Mouse (Mus musculus): ENCODE data around the gene 1700067K01Rik. TPM values are rescaled to one million over a fixed set of nuclear protein-coding genes. Genes with fewer than 3 reads are reported as not detected.
"Not testable (repeated sequence)": the region's sequence is repeated elsewhere in the genome, so short reads cannot be mapped to it uniquely, and the experiment has no call there.

The 1700067K01Rik gene
- polyA plus RNA-seq, 1 experiment: 0.36 TPM

- TF ChIP-seq POLR2A (IDR thresholded peaks at IDR 0.05; ENCODE audit: borderline replicate concordance, extremely low read depth, low read depth, low read length) (no peak), CTCF (IDR thresholded peaks at IDR 0.05; ENCODE audit: insufficient read depth, low read length) (no peak)
- no peak for DNase-seq
- WGBS: 94% methylated on average over 7 of the region's 7 CpGs
- Histone ChIP-seq H3K4me3 (replicated peaks; ENCODE audit: extremely low read depth, low read depth, low read length) (no peak overlapping the region), H3K4me1 (ENCODE audit: control insufficient read depth, insufficient read depth, low read length) (peaks cover 11% of the 10 kb centered on the region)
Measured at GRCm38 (mm10) chr8:83981533-83981932, 19.8 kb upstream of the 1700067K01Rik start.

DNA sequence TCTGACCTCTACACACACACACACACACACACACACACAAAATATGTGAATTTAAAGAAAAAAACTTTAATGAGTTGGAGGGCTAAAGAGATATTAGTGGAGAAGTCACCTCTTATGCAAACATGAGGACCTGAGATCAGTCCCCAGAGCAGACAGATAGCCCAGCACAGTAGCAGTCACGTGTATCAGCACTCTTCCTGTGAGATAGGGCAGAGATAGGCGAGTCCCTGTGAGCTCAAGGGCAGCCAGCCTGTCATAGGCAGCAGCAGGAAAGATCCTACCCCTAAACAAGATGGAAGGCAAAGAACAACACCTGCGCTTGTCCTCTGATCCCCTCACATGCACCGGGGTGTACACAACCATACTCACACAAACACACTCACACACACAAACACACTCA is 18.9 kb upstream of the 1700067K01Rik start:
- WGBS: 76% methylated on average over 4 of the region's 4 CpGs
- DNase-seq: no peak
- Histone ChIP-seq H3K4me1 (ENCODE audit: control insufficient read depth, insufficient read depth, low read length) (peaks cover 4% of the 10 kb centered on the region), H3K4me3 (replicated peaks; ENCODE audit: extremely low read depth, low read depth, low read length) (no peak overlapping the region)
- TF ChIP-seq POLR2A (IDR thresholded peaks at IDR 0.05; ENCODE audit: borderline replicate concordance, extremely low read depth, low read depth, low read length) (no peak), CTCF (IDR thresholded peaks at IDR 0.05; ENCODE audit: insufficient read depth, low read length) (no peak)

- WGBS: 96% methylated on average over 2 of the region's 2 CpGs
- not testable (repeated sequence) for DNase-seq; H3K4me3 ChIP-seq (replicated peaks; ENCODE audit: extremely low read depth, low read depth, low read length); H3K4me1 ChIP-seq (ENCODE audit: control insufficient read depth, insufficient read depth, low read length)
Measured at GRCm38 (mm10) chr8:83983222-83983621, 18.1 kb upstream of the 1700067K01Rik start.

GRCm38 (mm10) chr8:83989243-83989642 is 12.1 kb upstream of the 1700067K01Rik start:
- TF ChIP-seq POLR2A (IDR thresholded peaks at IDR 0.05; ENCODE audit: borderline replicate concordance, extremely low read depth, low read depth, low read length): no peak
- no peak for TF ChIP-seq CTCF (IDR thresholded peaks at IDR 0.05; ENCODE audit: insufficient read depth, low read length)
- 81% methylated on average over 7 of the region's 7 CpGs for WGBS

GRCm38 (mm10) chr8:83990170-83990569 is 11.1 kb upstream of the 1700067K01Rik start:
- TF ChIP-seq CTCF (IDR thresholded peaks at IDR 0.05; ENCODE audit: insufficient read depth, low read length) (no peak), POLR2A (IDR thresholded peaks at IDR 0.05; ENCODE audit: borderline replicate concordance, extremely low read depth, low read depth, low read length) (no peak)
- WGBS: 94% methylated on average over 14 of the region's 14 CpGs
- no peaks in the 10 kb centered on the region for H3K4me1 ChIP-seq (ENCODE audit: control insufficient read depth, insufficient read depth, low read length)
- no peak overlapping the region for H3K4me3 ChIP-seq (replicated peaks; ENCODE audit: extremely low read depth, low read depth, low read length)
- no peak for DNase-seq

More at GRCm38 (mm10) chr8:83989243-83989642, 12.1 kb upstream of the 1700067K01Rik start:
- DNase-seq: no peak
- Histone ChIP-seq H3K4me1 (ENCODE audit: control insufficient read depth, insufficient read depth, low read length) (no peaks in the 10 kb centered on the region), H3K4me3 (replicated peaks; ENCODE audit: extremely low read depth, low read depth, low read length) (no peak overlapping the region)

GRCm38 (mm10) chr8:83992488-83992887 is 8.8 kb upstream of the 1700067K01Rik start:
- Histone ChIP-seq H3K4me1 (ENCODE audit: control insufficient read depth, insufficient read depth, low read length) (no peaks in the 10 kb centered on the region), H3K4me3 (replicated peaks; ENCODE audit: extremely low read depth, low read depth, low read length) (no peak overlapping the region)
- DNase-seq: no peak
- WGBS: 90% methylated on average over 2 of the region's 2 CpGs
- TF ChIP-seq CTCF (IDR thresholded peaks at IDR 0.05; ENCODE audit: insufficient read depth, low read length): no peak
- TF ChIP-seq POLR2A (IDR thresholded peaks at IDR 0.05; ENCODE audit: borderline replicate concordance, extremely low read depth, low read depth, low read length): no peak

DNA sequence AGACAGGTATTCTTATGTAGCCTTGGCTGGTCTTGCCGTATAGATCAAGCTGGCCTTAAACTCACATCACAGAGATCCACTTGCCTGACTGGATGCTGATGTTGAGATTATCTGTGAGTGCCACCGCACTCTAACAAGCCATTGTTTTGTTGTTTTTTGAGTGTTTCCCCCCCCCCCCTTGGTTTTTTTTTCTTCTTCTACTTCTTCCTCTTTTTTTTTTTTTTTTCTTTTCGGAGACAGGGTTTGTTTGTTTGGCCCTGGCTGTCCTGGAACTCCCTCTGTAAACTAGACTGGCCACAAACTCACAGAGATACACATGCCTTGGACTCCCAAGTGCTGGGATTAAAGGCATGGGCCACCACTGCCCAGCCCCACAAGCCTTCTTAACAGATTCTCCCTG is 7.3 kb upstream of the 1700067K01Rik start:
- peaks cover 4% of the 10 kb centered on the region; the same call in 1 of the 2 replicates for H3K4me1 ChIP-seq (ENCODE audit: control insufficient read depth, insufficient read depth, low read length)
- no peak for TF ChIP-seq CTCF (IDR thresholded peaks at IDR 0.05; ENCODE audit: insufficient read depth, low read length)
- no peak for TF ChIP-seq POLR2A (IDR thresholded peaks at IDR 0.05; ENCODE audit: borderline replicate concordance, extremely low read depth, low read depth, low read length)
- H3K4me3 ChIP-seq (replicated peaks; ENCODE audit: extremely low read depth, low read depth, low read length): no peak overlapping the region
- no peak for DNase-seq
- 49% methylated on average over 3 of the region's 3 CpGs for WGBS

DNA sequence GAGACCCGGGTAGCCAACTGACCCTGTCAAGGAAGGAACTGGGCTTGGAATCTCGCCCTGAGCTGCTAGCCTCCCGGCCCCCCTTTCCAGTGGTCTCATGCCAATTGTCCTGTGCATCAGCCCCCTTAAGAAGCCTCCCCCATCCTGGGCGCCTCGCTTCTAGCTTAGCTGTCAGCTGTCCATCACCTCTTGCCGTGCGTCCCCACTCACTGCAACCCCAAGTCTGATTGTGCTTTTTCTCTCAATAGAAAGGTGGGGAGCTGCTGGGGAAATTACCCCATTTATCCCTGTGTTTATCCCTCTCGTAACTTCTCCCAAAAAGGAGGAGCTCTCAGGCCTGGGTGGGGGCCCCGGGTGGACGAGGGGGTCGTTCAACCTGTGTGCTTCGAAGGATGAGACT is 5.3 kb upstream of the 1700067K01Rik start:
- 30% methylated on average over 12 of the region's 12 CpGs for WGBS
- Histone ChIP-seq H3K4me3 (replicated peaks; ENCODE audit: extremely low read depth, low read depth, low read length) (no peak overlapping the region), H3K4me1 (ENCODE audit: control insufficient read depth, insufficient read depth, low read length) (peaks cover 6% of the 10 kb centered on the region; the same call in 1 of the 2 replicates)
- TF ChIP-seq POLR2A (IDR thresholded peaks at IDR 0.05; ENCODE audit: borderline replicate concordance, extremely low read depth, low read depth, low read length): no peak
- DNase-seq: no peak

DNA sequence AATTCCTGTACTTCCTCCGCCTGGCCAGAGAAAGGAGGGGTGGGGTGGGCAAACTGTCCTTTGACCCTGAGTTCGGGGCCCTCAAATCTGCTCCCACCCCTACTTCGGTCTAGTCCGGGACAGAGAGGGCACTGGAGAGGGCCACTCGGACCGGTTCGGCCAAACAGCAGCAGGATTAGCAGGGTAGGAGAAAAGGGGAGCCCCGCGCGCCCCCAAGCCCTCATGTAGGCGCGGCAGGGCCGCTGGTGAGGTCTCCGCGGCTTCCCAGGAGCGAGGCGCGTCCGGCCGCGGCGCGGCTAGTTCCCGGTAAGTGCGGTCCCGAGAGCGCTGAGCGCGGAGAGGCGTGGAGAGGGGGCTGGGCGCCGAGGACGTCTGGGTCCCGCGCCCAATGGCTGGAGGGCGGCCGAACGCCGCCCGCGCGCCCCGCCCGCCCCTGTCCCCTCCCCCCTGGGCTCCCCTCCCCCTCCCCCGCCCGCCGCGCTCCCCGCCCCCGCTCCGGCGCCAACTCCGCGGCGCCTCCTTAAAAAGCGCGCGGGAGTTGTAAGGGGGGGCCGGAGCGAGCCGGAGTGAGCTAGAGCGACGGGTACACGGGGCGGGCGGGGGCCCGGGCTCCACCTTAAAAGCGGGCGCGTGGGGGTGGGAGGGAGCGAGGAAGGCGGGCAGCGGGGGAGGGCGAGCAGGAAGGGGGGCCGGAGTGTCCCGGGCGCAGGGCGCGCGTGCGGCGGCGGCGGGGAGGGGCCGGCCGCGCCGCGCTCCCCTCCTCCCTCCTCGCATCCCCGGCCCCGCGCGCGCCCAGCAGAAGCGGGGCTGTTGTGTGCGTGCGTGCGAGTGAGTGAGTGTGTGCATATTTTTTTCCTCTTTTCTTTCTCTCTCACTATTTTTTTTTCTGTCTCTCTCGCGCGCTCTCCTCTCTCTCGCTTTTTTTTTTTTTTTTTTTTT is 4.5 kb upstream of the 1700067K01Rik start:
- peaks cover 6% of the 10 kb centered on the region; the same call in 1 of the 2 replicates for H3K4me1 ChIP-seq (ENCODE audit: control insufficient read depth, insufficient read depth, low read length)
- H3K4me3 ChIP-seq (replicated peaks; ENCODE audit: extremely low read depth, low read depth, low read length): peak overlapping the region; percentile 88
- TF ChIP-seq POLR2A (IDR thresholded peaks at IDR 0.05; ENCODE audit: borderline replicate concordance, extremely low read depth, low read depth, low read length) (peak; percentile 73; the same call in 1 of the 2 replicates), CTCF (IDR thresholded peaks at IDR 0.05; ENCODE audit: insufficient read depth, low read length) (no peak)
- WGBS: under 1% methylated on average over 78 of the region's 103 CpGs
- DNase-seq: peak; percentile 89

All from lung, adult 2 months (tissue).